Mouse (Mus musculus): ENCODE measurements around the gene Cops4.

Gene Cops4

GRCm38 (mm10) chr5:100536638-100537037, 18.5 kb downstream of the Cops4 start:
- no peak for DNase-seq (ENCODE audit: low spot score in 2 of 2)

DNA sequence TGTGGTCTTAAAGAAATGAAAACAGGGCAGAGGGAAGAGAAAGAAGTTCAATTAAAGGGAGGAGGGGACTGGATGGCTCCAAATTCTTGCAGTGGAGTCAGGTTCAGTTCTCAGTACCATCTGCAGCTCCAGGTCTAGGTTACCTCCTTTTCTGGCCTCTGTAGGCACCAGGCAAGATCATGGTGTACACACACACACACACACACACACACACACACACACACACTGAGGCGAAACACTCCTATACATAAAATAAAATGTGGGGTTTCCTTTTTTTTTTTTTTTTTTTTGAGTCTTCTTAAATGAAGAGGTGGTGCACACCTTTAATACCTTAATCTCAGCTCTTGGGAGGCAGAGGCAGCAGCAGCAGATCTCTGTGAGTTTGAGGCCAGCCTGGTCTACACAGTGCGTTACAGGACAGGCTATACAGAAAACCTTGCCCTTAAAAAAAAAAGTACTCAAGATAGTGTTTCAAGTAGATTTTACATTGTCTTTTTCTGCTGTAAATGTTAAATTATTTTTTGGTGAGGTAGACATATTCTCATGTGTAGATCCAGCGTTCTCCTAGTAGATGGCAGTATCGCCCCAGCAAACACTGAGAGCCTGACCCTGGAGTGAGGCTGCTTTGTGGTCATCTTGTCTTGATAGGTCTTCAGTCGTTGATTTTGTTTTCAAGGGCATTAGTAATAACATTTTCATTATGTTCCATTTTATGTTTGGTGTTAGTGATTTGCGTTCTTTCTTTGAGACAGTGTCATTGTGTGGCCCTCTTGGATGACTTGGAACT, 28.4 kb downstream of the Cops4 start:
- no peak for DNase-seq (ENCODE audit: low spot score in 2 of 2)

- no peak for DNase-seq (ENCODE audit: low spot score in 2 of 2)
Measured at GRCm38 (mm10) chr5:100548236-100548635, 30.1 kb downstream of the Cops4 start.

- no peak for DNase-seq (ENCODE audit: low spot score in 2 of 2)
Measured at GRCm38 (mm10) chr5:100549311-100549710, 31.2 kb downstream of the Cops4 start.

DNA sequence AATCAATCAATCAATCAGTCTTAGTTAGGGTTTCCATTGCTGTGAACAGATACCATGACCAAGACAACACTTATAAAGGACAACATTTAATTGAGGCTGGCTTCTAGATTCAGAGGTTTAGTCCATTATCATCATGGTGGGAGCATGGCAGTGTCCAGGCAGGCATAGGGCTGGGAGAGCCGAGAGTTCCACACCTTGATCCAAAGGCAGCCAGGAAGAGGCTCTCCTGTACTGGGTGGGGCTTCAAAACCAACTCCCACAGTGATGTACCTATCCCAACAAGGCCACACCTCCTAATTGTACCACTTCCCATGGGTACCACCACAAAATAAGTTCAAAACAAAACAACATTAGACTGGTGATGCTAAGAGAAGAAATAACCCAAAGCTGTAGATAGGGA, 32.0 kb downstream of the Cops4 start:
- no peak for DNase-seq (ENCODE audit: low spot score in 2 of 2)

DNA sequence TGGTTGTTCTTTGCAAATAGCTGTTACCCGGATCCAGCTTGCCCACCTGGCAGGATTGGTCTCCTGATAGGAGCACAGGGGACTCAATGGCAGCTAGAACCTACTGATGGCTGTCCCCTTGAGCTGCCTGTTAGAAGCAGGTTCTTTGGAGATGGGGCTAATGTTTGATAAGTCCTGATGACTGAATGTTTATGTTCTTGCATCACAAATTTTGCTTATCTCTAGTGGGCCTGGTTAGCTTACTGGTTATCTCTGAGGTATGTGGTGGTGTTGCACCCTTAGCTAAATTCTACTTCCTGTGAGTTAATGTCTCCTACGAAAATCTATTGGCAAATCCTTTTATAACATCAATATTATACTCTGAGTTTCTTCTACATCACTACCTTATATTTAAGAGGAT, 33.8 kb downstream of the Cops4 start:
- no peak for DNase-seq (ENCODE audit: low spot score in 2 of 2)

DNA sequence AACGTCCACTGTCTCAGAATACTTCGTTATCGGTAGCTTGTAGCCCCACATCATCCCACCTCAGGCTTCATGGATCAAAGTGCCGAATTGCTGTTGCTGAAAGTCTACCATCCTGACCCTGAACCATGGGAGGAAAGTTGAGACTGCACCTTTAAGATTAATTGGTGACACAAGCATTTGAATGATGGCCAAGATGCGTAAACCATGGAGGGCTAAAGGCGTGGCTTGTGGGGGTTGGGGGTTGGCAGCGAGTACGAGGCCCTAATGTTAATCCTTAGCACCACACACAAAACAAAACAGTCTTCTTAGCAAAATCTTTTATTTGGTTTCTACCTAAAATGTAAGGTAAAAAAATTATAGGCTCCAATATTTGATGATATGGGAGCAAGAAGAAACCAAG, 35.3 kb downstream of the Cops4 start:
- no peak for DNase-seq (ENCODE audit: low spot score in 2 of 2)

DNA sequence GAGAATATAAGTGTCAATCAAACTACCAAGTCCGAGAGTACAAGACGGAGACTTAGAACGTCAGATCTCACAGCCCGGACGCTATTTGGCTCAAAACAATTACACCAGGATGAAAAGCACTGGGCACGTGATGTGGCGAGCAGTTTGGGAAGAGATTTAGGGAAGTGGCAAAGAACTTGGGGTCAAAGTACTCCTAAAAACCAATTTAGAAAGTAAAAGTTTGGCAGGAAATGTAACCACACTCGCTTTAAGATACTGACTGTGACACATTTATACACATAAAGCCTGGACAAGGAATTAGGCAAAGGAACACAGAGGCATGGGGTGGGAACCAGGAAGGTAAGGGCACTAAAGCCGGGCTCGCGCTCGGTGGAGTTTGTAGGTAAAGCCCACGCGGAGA, 38.9 kb downstream of the Cops4 start:
- no peak for DNase-seq (ENCODE audit: low spot score in 2 of 2)

- DNase-seq (ENCODE audit: low spot score in 2 of 2), result no peak
Measured at GRCm38 (mm10) chr5:100557537-100557936, 39.4 kb downstream of the Cops4 start.

GRCm38 (mm10) chr5:100558783-100559182, 40.7 kb downstream of the Cops4 start:
- no peak for DNase-seq (ENCODE audit: low spot score in 2 of 2)

DNA sequence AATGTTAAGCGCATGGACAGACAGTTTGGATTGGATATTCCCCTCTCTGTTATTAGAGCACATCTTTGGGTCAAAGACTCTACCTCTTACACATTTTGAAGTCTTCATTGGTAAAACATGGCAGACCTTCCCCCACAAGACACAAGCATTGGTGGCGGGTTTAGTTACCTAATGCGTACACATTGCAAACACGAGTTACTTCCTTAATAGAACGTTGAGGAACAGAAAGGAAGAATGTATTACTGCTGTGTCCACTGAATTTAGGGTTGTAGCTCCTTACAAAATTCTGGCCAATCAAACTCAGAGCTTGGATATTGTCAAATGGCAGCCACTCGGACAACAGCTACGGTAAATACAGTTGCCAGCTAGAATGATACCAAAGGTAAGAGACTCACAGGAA, 41.2 kb downstream of the Cops4 start:
- no peak for DNase-seq (ENCODE audit: low spot score in 2 of 2)

DNA sequence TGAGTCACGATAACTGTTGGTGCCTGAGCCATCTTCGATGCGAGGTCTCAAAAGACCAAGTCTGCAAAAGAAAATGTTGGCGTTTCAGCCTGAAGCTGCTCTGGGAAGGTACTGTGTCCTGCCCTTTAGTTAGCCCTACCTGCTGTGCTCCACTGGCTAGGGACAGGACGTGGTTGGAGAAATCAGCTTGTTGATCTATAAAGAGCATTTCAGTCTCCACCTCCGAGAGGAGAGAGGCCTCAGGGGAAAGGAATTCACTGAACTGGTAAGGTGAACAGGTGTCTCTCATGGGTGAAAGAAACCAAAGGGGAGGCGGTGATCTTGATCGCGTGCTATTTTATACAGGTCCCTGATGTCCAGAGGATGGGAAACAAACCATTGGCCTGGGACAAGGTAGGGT, 44.6 kb downstream of the Cops4 start:
- no peak for DNase-seq (ENCODE audit: low spot score in 2 of 2)

GRCm38 (mm10) chr5:100566798-100567197, 48.7 kb downstream of the Cops4 start:
- DNase-seq (ENCODE audit: low spot score in 2 of 2), result no peak

DNA sequence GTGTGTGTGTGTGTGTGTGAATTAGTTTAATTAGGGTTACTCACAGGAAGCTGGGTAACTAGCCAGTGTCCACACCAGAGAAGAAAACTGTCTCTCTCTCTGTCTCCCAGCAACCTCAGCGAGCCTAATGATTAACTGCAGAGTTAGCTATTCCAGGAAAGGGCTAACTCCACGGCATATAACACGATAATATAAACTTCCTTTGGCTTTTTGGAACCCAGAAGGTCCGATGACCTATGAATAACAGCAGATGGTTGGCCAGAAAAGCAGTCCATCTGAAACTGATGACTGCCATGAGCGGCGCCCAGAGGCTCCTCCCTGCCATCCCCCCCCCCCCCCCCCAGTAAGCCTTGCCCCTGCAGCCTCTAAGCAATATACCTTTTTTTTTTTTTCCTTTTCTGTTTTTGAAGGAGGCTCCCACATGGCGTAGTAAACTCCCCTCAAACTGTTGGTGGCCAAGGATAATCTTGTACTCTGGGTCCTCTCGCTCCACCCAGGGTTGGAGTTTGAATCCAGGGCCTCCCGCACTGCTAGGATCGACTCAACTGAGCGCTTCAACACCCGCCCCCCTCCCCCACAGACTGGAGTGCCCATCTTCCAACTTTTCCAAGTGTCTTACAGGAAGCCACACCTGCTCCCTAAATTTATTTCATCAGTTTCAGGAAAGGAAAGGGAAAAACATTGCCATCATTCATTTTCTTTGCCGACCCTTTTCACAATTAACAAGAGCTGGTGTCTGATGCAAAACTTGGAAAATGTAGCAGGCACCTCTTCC, 49.3 kb downstream of the Cops4 start:
- DNase-seq (ENCODE audit: low spot score in 2 of 2), result no peak

DNA sequence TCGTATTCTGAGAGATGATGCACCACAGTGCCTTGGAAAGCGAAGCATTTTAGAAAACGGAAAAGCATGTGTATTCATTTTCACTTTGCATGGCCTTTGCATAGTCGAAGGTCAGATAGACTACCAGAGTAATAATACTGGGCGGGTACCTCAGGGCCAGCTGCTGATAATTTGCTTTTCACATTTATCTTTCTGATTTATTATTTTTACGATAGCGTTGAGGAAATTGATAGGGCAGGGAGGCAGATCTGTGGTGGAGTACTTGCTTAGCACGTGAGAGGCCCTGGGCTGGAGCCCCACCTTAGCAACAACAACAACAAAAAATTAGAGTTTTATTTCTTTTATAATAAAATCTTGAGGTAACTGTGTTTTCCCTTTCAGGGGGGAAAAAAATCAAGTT, 50.1 kb downstream of the Cops4 start:
- DNase-seq (ENCODE audit: low spot score in 2 of 2), result no peak

DNA sequence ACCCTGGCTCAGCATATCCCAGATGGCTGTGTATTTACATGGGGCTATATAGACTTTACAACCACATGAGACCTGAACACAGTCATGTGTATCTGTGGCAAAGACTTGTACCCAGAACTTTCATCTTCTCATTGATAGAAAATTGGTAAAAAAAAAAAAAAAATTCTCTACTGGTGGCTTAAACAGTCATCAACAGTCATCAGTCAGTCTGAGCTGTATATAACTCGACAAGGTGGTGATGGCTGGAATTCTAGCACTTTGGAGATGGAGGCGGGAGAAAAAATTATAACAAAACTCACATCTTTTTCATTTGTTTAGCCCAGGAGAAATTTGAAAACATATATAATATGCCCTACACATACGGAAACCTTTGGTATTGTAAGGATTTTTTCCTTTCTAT, 50.7 kb downstream of the Cops4 start:
- no peak for DNase-seq (ENCODE audit: low spot score in 2 of 2)

DNA sequence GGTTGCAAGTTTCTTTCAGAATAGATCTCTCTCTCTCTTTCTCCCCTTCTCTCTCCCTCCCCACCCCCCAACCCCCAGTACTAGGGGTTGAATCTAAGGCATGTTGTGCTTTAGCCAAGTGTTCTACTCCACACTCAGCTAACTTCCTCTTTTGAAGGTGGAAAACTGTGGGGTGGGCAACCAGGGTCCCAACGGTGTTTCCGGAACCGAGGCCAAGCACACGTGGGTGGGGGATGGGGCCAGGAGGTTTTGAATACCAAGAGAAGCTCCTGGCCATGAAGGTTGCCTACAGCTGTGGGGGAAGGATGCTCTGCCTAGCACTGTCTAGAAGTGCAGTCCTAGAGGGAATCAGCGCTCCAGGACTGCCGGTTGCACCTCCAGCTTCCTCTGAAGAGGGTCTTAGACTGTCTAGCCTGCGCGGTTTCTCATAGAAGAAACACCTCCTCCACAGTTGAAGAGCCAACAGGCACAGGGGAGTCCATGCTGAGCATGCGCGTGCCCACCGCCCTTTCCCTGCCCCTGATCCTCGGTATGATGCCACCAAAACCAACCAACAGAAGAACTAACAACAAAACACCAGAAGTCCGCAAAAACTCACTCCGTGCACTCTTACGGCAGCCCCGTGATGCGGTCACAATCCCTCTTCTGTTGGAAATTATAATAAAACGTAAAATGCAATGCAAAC, 51.3 kb downstream of the Cops4 start:
- DNase-seq (ENCODE audit: low spot score in 2 of 2), result no peak

GRCm38 (mm10) chr5:100569997-100570595, 52.0 kb downstream of the Cops4 start:
- no peak for DNase-seq (ENCODE audit: low spot score in 2 of 2)

DNA sequence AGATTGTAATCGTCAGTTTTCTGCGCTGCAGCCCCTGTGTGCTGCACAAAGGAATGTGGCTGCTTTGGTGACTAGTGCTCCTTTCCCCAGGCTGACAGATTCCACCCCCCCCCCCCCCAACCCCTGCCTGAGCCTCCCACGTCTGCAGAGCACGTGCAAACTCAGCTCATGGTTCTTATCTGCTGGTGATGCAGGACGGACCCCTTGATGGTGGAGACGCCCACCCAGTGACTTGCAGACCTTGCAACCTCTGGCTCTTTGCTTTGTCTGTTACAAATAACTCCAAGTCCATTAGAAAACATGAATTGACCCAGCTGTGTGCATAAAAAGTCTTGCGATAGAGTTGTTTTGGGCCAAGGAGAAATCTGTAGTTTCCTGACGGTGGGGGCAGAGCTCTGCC, 52.6 kb downstream of the Cops4 start:
- no peak for DNase-seq (ENCODE audit: low spot score in 2 of 2)

DNA sequence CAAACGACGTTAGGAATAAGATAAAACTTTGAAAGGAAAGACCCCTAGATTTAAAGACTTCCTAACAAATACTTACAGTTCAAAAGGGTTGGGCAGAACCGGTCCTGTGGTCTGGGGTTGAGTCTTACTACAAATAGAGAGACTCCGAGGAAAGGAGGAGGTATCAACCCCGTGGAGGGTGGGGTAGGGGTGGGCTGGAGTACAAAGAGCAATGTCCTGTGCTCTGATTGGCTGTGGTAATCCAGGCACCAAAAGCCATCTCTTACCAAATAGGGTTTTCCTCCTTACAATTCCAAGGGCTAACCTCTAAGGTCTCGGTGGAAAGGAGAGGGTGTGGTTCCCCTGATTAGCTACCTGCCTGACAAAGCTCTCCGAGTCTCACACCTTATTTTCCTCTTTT, 54.0 kb downstream of the Cops4 start, which contains the start of gene Plac8:
Gene Plac8 (minus strand): TSS at position 177 of the 400 bp plus-strand sequence.
- no peak for DNase-seq (ENCODE audit: low spot score in 2 of 2)

DNA sequence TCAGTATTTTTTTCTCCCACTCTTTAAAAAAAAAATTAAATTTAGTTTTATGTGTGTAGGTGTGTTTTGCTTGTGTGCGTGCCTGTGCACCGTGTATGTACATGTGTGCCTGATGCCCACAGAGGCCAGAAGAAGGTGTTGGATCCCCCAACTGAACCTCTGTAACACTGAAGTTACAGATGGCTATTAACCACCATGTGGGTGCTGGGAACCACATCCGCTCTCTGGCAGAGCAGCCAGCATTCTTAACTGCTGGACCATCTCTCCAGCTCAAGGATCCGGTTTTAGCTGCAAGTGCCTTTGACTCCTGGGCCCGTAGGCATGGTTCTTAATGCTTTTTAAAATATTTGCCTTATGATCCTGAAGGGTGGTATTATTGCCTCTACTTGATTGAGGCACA, 55.1 kb downstream of the Cops4 start:
- no peak for DNase-seq (ENCODE audit: low spot score in 2 of 2)

GRCm38 (mm10) chr5:100574771-100575170, 56.7 kb downstream of the Cops4 start:
- DNase-seq (ENCODE audit: low spot score in 2 of 2), result no peak

Measured in cerebellum, postnatal 4 days (tissue).